Mouse (Mus musculus) embryonic facial prominence, embryonic 15.5 days (tissue): ENCODE results near the gene Mfsd10. TPM values are rescaled to one million over a fixed set of nuclear protein-coding genes. Genes with fewer than 3 reads are reported as not detected.
"Not testable (repeated sequence)": the region's sequence is repeated elsewhere in the genome, so short reads cannot be mapped to it uniquely, and the experiment has no call there.

Experiments
- ATAC-seq: fragments of 200-750 bp; cut with Nextera tagmentation; 2 replicates; pipeline ENCODE4 v1.8.0; 2017; ENCODE audit warnings: low read depth, moderate TSS enrichment; ENCODE audit not compliant: insufficient number of reproducible peaks, low FRiP score, low TSS enrichment
- H3K27ac ChIP-seq: fragments of 300-500 bp; sonication (generic); replicated peaks from 2 replicates; pipeline ENCODE4 v1.5.1; 2015; ENCODE audit warnings: mild to moderate bottlenecking, inconsistent platforms
- H3K27me3 ChIP-seq: fragments of 300-500 bp; sonication (generic); 2 replicates; pipeline ENCODE4 v1.6.1; 2015; ENCODE audit warnings: inconsistent platforms
- H3K36me3 ChIP-seq: fragments of 300-500 bp; sonication (generic); 2 replicates; pipeline ENCODE4 v1.6.1; 2015; ENCODE audit warnings: mild to moderate bottlenecking, inconsistent platforms
- H3K4me1 ChIP-seq: fragments of 300-500 bp; sonication (generic); 2 replicates; pipeline ENCODE4 v1.6.1; 2015; ENCODE audit warnings: inconsistent platforms
- H3K4me2 ChIP-seq: fragments of 300-500 bp; sonication (generic); replicated peaks from 2 replicates; pipeline ENCODE4 v1.6.1; 2015; ENCODE audit warnings: mild to moderate bottlenecking, inconsistent platforms
- H3K4me3 ChIP-seq: fragments of 300-500 bp; sonication (generic); replicated peaks from 2 replicates; pipeline ENCODE4 v1.5.1; 2015; ENCODE audit warnings: mild to moderate bottlenecking, inconsistent platforms
- H3K9ac ChIP-seq: fragments of 300-500 bp; sonication (generic); 2 replicates; pipeline ENCODE4 v1.6.1; 2015; ENCODE audit warnings: inconsistent platforms
- H3K9me3 ChIP-seq: fragments of 300-500 bp; sonication (generic); replicated peaks from 2 replicates; pipeline ENCODE4 v1.6.1; 2016; ENCODE audit warnings: inconsistent platforms
- WGBS: fragments of 180-500 bp; shearing (Covaris S2); methylation state at CpG from one replicate; pipeline ENCODE4 v1.1.7; 2015; 5-methylcytosine and 5-hydroxymethylcytosine counted together
- polyA plus RNA-seq: library from polyadenylated mRNA; unstranded; fragments of >200 nt; fragmentation: Nextera tagmentation; extraction: Ambion mirVana; gene quantifications from 2 replicates; pipeline ENCODE4 v1.2.1, GENCODE M21; 2015

Gene Mfsd10
- polyA plus RNA-seq, 1 experiment from 2014 or later: 148 TPM

DNA sequence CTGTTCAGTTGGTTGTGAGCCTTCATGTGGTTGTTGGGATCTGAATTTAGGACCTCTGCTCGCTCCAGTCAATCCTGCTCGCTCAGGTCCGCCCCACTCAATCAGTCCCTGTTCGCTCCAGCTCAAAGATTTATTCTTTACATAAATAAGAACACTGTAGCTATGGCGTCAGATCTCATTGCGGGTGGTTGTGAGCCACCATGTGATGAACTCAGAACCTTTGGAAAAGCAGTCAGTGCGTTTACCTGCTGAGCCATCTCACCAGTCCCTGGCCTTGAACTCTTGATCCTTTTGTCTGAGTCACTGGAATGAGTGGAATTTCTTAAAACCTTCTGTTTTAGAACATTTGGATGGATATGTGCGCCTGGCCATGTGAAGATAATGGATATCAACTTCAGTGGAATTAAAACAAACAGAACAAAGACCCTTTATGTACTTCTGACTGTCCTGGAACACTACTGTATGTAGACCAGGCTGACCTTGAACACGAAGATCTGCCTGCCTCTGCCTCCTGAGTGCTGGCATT is 43.7 kb downstream of the Mfsd10 start:
- Histone ChIP-seq H3K4me1 (peaks cover 8% of the 10 kb centered on the region; the same call in 1 of the 2 replicates), H3K36me3 (peaks cover 12% of the 10 kb centered on the region), H3K4me2 (no peak overlapping the region), H3K27ac (no peak overlapping the region), H3K9me3 (no peaks in the 10 kb centered on the region), H3K27me3 (no peaks in the 10 kb centered on the region), H3K9ac (no peak overlapping the region), H3K4me3 (no peak overlapping the region)
- 95% methylated on average over 9 of the region's 9 CpGs for WGBS
- no peak for ATAC-seq

GRCm38 (mm10) chr5:34592666-34593065 is 44.3 kb downstream of the Mfsd10 start:
- Histone ChIP-seq H3K4me2 (no peak overlapping the region), H3K27ac (no peak overlapping the region), H3K4me3 (no peak overlapping the region), H3K36me3 (peaks cover 6% of the 10 kb centered on the region), H3K9ac (no peak overlapping the region), H3K27me3 (no peaks in the 10 kb centered on the region), H3K9me3 (no peaks in the 10 kb centered on the region), H3K4me1 (peaks cover 8% of the 10 kb centered on the region; the same call in 1 of the 2 replicates)
- 94% methylated on average over 6 of the region's 6 CpGs for WGBS
- ATAC-seq: no peak

GRCm38 (mm10) chr5:34592224-34592623 is 44.8 kb downstream of the Mfsd10 start:
- ATAC-seq, H3K4me3 ChIP-seq: not testable (repeated sequence)

GRCm38 (mm10) chr5:34591388-34592004 is 45.5 kb downstream of the Mfsd10 start:
- Histone ChIP-seq H3K4me2 (no peak overlapping the region), H3K27me3 (no peaks in the 10 kb centered on the region), H3K27ac (no peak overlapping the region), H3K9ac (no peak overlapping the region), H3K4me1 (peaks cover 8% of the 10 kb centered on the region; the same call in 1 of the 2 replicates), H3K4me3 (no peak overlapping the region), H3K9me3 (no peaks in the 10 kb centered on the region), H3K36me3 (peaks cover 5% of the 10 kb centered on the region)
- 55% methylated on average over 5 of the region's 5 CpGs for WGBS
- ATAC-seq: no peak

More at GRCm38 (mm10) chr5:34592224-34592623, 44.8 kb downstream of the Mfsd10 start:
- H3K9ac ChIP-seq, H3K27ac ChIP-seq, H3K27me3 ChIP-seq, H3K9me3 ChIP-seq, H3K4me2 ChIP-seq, H3K4me1 ChIP-seq, H3K36me3 ChIP-seq: not testable (repeated sequence)
- 86% methylated on average over 5 of the region's 5 CpGs for whole genome bisulfite sequencing

DNA sequence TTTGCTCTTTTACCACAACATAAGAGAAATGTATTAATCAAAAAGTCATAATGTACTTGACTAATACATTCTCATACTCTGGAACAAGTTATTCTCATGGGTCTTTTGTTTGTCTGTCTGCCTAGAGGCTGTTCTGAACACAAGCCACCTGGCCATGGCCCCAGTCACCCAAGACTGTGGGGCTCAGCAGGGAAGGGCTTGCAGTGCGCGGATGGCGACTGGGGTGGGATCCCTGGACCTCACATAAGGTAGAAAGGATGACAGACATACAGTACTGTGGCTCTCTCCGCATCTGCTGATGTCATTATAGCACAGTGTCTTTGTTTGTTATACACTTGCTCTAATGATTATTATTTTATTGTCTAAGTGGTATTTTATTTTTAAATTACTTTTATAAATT is 46.3 kb downstream of the Mfsd10 start:
- no peak overlapping the region for H3K27ac ChIP-seq
- H3K4me3 ChIP-seq: no peak overlapping the region
- no peak overlapping the region for H3K9ac ChIP-seq
- H3K4me1 ChIP-seq: peaks cover 8% of the 10 kb centered on the region; the same call in 1 of the 2 replicates
- 48% methylated on average over 4 of the region's 4 CpGs for WGBS
- H3K36me3 ChIP-seq: peaks cover 5% of the 10 kb centered on the region
- H3K4me2 ChIP-seq: no peak overlapping the region
- no peak for ATAC-seq
- H3K27me3 ChIP-seq: no peaks in the 10 kb centered on the region
- H3K9me3 ChIP-seq: no peaks in the 10 kb centered on the region

DNA sequence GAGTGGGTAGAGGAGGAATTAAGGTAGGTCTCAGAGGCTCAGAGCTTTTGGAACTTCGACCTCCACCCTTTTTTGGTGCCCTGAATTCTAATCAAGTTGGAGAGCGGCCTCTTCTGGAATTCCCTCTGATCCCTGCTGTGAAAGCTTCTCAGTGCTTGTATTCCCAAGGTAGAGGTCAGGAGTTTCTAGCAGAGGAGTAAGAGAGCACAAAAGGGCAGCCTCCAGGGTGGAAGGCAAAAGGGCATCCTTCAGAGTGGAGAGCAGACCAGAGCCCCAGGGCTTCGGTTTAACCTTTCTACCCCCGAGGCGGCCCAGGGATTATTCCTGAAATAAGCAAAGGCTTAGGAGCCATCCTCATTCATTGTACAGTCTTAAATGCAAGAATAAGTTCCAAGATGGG is 47.0 kb downstream of the Mfsd10 start:
- no peaks in the 10 kb centered on the region for H3K9me3 ChIP-seq
- no peak overlapping the region for H3K4me2 ChIP-seq
- H3K27me3 ChIP-seq: no peaks in the 10 kb centered on the region
- ATAC-seq: no peak
- H3K36me3 ChIP-seq: peaks cover 5% of the 10 kb centered on the region
- 22% methylated on average over 5 of the region's 5 CpGs for WGBS
- H3K4me1 ChIP-seq: peaks cover 10% of the 10 kb centered on the region; the same call in 1 of the 2 replicates
- no peak overlapping the region for H3K27ac ChIP-seq
- H3K4me3 ChIP-seq: no peak overlapping the region
- no peak overlapping the region for H3K9ac ChIP-seq

DNA sequence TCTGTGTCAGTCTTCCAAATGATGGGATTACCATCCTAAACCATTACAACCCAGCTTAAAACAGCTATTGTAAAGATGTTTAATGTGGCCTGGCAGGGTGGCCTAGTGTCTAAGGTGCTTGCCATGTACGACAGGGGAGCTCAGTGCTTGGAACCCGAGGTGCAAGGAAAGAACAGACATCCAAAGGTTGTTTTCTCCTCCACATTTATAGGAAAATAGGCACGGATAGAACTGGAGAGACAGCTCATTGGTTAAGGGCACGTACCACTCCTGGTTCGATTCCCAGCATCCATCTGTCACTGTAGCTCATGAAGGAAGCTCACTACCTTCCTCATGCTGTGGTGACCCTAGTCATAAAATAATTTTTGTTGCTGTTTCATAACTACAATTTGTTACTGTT is 49.1 kb downstream of the Mfsd10 start:
- H3K36me3 ChIP-seq: no peaks in the 10 kb centered on the region
- H3K27me3 ChIP-seq: no peaks in the 10 kb centered on the region
- H3K4me1 ChIP-seq: peaks cover 10% of the 10 kb centered on the region; the same call in 1 of the 2 replicates
- WGBS: 92% methylated on average over 5 of the region's 5 CpGs
- no peak for ATAC-seq
- no peak overlapping the region for H3K27ac ChIP-seq
- no peak overlapping the region for H3K4me2 ChIP-seq
- no peak overlapping the region for H3K9ac ChIP-seq
- no peak overlapping the region for H3K4me3 ChIP-seq
- no peaks in the 10 kb centered on the region for H3K9me3 ChIP-seq

GRCm38 (mm10) chr5:34585216-34585615 is 51.8 kb downstream of the Mfsd10 start:
- no peak overlapping the region for H3K9ac ChIP-seq
- ATAC-seq: no peak
- no peak overlapping the region for H3K27ac ChIP-seq
- no peaks in the 10 kb centered on the region for H3K36me3 ChIP-seq
- WGBS: 66% methylated on average over 5 of the region's 5 CpGs
- peaks cover 11% of the 10 kb centered on the region for H3K4me1 ChIP-seq
- H3K27me3 ChIP-seq: no peaks in the 10 kb centered on the region
- no peak overlapping the region for H3K4me2 ChIP-seq
- H3K9me3 ChIP-seq: no peaks in the 10 kb centered on the region
- no peak overlapping the region for H3K4me3 ChIP-seq

Other genes starting within 250 kb of the Mfsd10 start
- 29.1 and 34.4 TPM in 2 replicates for gene Tnip2, start 123.2 kb downstream of the Mfsd10 start, polyA plus RNA-seq
- gene Sh3bp2, start 111.4 kb downstream of the Mfsd10 start, polyA plus RNA-seq: 8.2 and 8.3 TPM in 2 replicates
- gene Add1, start 63.5 kb downstream of the Mfsd10 start, polyA plus RNA-seq: 186 and 190 TPM in 2 replicates
- gene Nop14, start 22.9 kb upstream of the Mfsd10 start, polyA plus RNA-seq: 23.3 and 26.2 TPM in 2 replicates
- gene Grk4, start 23.2 kb upstream of the Mfsd10 start, polyA plus RNA-seq: 2.7 and 4.6 TPM in 2 replicates
- 11.8 and 12.7 TPM in 2 replicates for gene Htt, start 124.5 kb upstream of the Mfsd10 start, polyA plus RNA-seq